Mouse (Mus musculus): Measurements from ENCODE around the gene Syn2. TPM values are rescaled to one million over a fixed set of nuclear protein-coding genes. Genes with fewer than 3 reads are reported as not detected.
"Not testable (repeated sequence)": the region's sequence is repeated elsewhere in the genome, so short reads cannot be mapped to it uniquely, and the experiment has no call there.

Gene Syn2
- total and polyA plus RNA-seq, 3 experiments, result 4.4 to 5.4 (median 4.5) TPM

DNA sequence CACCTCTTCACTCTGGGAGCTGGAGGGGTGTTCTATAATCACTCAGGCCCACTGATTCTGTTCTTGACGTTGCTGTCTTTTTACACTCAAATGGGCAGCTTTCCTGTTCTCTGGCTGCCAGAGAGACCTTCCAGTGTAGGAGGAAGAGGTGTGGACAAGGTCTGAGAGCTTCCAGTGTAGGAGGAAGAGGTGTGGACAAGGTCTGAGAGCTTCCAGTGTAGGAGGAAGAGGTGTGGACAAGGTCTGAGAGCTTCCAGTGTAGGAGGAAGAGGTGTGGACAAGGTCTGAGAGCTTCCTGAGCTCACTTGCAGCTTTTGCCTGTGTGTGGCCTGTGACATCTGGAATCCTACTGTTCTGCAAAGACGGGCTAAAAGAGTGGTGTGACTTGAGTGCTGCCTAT, 105.7 kb downstream of the Syn2 start:
- WGBS, result 14% methylated on average over 2 of the region's 2 CpGs
- not testable (repeated sequence) for H3K27me3 ChIP-seq (ENCODE audit: control insufficient read depth, insufficient read depth, low read length); H3K79me2 ChIP-seq (replicated peaks; ENCODE audit: control insufficient read depth, insufficient read depth, low read length)
- peak; percentile 94 for TF ChIP-seq POLR2A (IDR thresholded peaks at IDR 0.05; ENCODE audit: insufficient read depth, low read depth, low read length)
- TF ChIP-seq EP300 (IDR thresholded peaks at IDR 0.05; ENCODE audit: insufficient read depth, low read depth, low read length), result peak; percentile 97
- Histone ChIP-seq H3K4me3 (peak overlapping the region; percentile 15; the same call in 1 of the 2 replicates), H3K4me1 (ENCODE audit: control insufficient read depth, insufficient read depth, low read length) (peaks cover 34% of the 10 kb centered on the region), H3K36me3 (ENCODE audit: control insufficient read depth, insufficient read depth, low read length) (peaks cover 36% of the 10 kb centered on the region), H3K27ac (peak overlapping the region; percentile 89), H3K9ac (ENCODE audit: low read depth, low read length) (peak overlapping the region; percentile 66)
- intact Hi-C loops (cut with DNase I), result loop anchor here (1.0 kb wide), 1 partner anchor 9 kb away; no protein-coding TSS in a partner anchor
- peak in 1 of 2 experiments; percentile 33 for DNase-seq

DNA sequence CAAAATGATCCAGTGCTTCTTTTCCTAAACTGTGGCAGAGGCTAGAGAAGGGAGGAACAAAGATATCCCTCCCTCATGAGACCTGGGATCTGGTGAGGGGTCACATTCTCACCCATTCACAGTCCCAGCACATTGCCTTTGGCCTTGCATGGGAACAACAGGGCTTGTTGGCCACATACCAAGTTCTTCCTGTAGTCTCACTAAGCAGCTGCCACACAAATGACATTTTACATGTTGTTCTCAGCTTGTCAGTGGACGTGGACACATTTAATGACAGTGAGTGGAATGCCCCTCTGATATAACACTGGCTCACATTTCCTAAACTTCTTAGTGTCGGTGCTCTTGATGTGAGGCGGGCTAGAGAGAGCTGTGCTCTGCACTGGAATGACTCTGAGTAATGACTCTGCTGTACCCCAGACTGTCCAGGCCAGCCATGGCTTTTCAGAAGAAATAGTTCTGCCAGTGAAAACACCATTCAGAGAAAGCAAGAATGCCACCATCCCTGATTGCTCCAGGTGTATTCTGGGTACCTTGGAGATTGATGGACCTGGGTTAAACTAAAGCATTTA, 106.5 kb downstream of the Syn2 start:
- DNase-seq, result no peak
- 33% methylated on average over 3 of the region's 3 CpGs for WGBS
- peak overlapping the region; percentile 79 for H3K27ac ChIP-seq

DNA sequence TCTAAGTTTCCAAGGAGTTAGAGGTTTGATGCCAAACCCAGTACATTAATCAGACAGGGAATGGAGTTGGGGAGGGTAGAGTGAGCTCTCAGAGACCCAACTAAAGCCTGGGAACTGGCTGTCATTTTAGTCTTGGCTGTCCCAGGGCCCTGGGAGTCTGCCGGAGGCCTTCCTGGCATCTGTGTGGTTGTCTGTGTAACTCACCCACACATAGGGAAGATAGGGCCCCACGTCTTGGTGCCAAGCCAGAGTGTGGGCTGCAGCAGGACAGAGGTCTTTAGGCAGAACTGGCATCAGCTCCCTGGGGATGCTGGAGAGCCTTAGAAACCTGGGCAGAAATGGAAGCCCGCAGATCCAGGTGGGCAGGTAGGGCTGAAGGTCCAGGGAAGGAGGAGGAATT, 107.2 kb downstream of the Syn2 start:
- Histone ChIP-seq H3K27me3 (ENCODE audit: control insufficient read depth, insufficient read depth, low read length) (no peaks in the 10 kb centered on the region), H3K9ac (ENCODE audit: low read depth, low read length) (peak overlapping the region; percentile 28), H3K27ac (peak overlapping the region; percentile 79), H3K79me2 (replicated peaks; ENCODE audit: control insufficient read depth, insufficient read depth, low read length) (no peaks in the 10 kb centered on the region), H3K36me3 (ENCODE audit: control insufficient read depth, insufficient read depth, low read length) (peaks cover 38% of the 10 kb centered on the region), H3K4me1 (ENCODE audit: control insufficient read depth, insufficient read depth, low read length) (peaks cover 37% of the 10 kb centered on the region), H3K4me3 (no peak overlapping the region)
- WGBS, result 59% methylated on average over 3 of the region's 3 CpGs
- intact Hi-C loops (cut with DNase I), result no loop called here
- DNase-seq, result no peak
- no peak for TF ChIP-seq EP300 (IDR thresholded peaks at IDR 0.05; ENCODE audit: insufficient read depth, low read depth, low read length)
- peak; percentile 9; the same call in 1 of the 2 replicates for TF ChIP-seq POLR2A (IDR thresholded peaks at IDR 0.05; ENCODE audit: insufficient read depth, low read depth, low read length)

More for the DNA sequence above, 106.5 kb downstream of the Syn2 start:
- no peaks in the 10 kb centered on the region for H3K27me3 ChIP-seq (ENCODE audit: control insufficient read depth, insufficient read depth, low read length)
- peaks cover 36% of the 10 kb centered on the region for H3K36me3 ChIP-seq (ENCODE audit: control insufficient read depth, insufficient read depth, low read length)
- TF ChIP-seq CTCF (IDR thresholded peaks at IDR 0.05) (no peak), POLR2A (IDR thresholded peaks at IDR 0.05; ENCODE audit: insufficient read depth, low read depth, low read length) (no peak), EP300 (IDR thresholded peaks at IDR 0.05; ENCODE audit: insufficient read depth, low read depth, low read length) (0 out of 2 replicates have a peak, but pooled peaks have one; percentile 17)
- intact Hi-C loops (cut with DNase I), result no loop called here
- peak overlapping the region; percentile 15; the same call in 1 of the 2 replicates for H3K4me3 ChIP-seq
- peaks cover 36% of the 10 kb centered on the region for H3K4me1 ChIP-seq (ENCODE audit: control insufficient read depth, insufficient read depth, low read length)
- peak overlapping the region; percentile 21 for H3K9ac ChIP-seq (ENCODE audit: low read depth, low read length)
- H3K79me2 ChIP-seq (replicated peaks; ENCODE audit: control insufficient read depth, insufficient read depth, low read length), result no peaks in the 10 kb centered on the region

DNA sequence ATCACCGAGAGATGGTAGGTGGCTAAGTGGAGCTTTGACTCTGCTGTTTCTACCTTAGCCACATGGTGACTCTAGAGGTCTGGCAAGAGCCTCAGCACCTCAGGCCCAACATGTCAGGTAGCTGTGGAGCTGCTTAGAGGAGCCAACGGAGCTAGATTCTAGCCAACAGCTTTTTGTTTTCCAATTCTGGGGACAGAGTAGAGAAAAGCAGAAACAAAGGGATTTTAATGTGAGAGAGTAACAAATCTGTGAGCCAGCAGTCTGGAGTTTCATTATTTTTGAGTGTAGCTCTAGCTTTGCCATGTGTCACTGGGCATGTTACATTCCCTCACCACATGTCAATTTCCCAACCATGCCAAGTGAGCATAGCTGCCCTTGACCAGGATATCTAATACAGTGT, 109.5 kb downstream of the Syn2 start:
- WGBS, result 74% methylated on average over 2 of the region's 2 CpGs
- Histone ChIP-seq H3K36me3 (ENCODE audit: control insufficient read depth, insufficient read depth, low read length) (peaks cover 34% of the 10 kb centered on the region), H3K79me2 (replicated peaks; ENCODE audit: control insufficient read depth, insufficient read depth, low read length) (no peaks in the 10 kb centered on the region), H3K4me3 (no peak overlapping the region), H3K9ac (ENCODE audit: low read depth, low read length) (no peak overlapping the region), H3K27ac (no peak overlapping the region), H3K4me1 (ENCODE audit: control insufficient read depth, insufficient read depth, low read length) (peaks cover 23% of the 10 kb centered on the region), H3K27me3 (ENCODE audit: control insufficient read depth, insufficient read depth, low read length) (no peaks in the 10 kb centered on the region)
- no peak for DNase-seq
- intact Hi-C loops (cut with DNase I), result no loop called here
- TF ChIP-seq POLR2A (IDR thresholded peaks at IDR 0.05; ENCODE audit: insufficient read depth, low read depth, low read length) (no peak), CTCF (IDR thresholded peaks at IDR 0.05) (no peak), EP300 (IDR thresholded peaks at IDR 0.05; ENCODE audit: insufficient read depth, low read depth, low read length) (no peak)

DNA sequence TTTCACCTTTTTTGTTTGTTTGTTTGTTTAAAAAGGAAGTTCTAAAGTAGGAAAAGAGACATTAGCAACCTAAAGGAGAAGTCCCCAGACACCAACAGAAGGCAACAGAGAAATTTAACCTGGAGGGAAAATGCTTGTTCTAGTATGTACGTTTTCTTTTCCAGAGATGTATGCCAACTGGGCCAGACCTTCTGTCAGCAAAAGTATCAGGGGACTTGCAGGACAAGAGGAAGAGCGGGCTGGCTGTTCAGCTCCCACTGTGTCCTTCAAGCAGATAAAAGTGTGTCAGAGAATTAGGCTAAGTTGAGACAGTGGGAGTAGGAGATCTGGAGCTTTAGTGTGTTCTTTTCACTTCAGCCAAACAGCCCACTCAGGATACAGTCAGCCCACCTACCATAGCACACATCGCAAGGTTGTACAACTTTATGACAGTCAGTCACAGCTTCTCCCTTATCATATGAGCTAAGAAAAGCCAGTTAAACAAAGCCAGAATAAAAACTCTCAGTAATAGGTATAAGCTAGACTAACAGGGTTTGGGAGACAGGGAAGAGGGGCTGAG, 110.9 kb downstream of the Syn2 start:
- no peaks in the 10 kb centered on the region for H3K79me2 ChIP-seq (replicated peaks; ENCODE audit: control insufficient read depth, insufficient read depth, low read length)
- 63% methylated on average over 3 of the region's 3 CpGs for WGBS
- peaks cover 15% of the 10 kb centered on the region for H3K4me1 ChIP-seq (ENCODE audit: control insufficient read depth, insufficient read depth, low read length)
- TF ChIP-seq POLR2A (IDR thresholded peaks at IDR 0.05; ENCODE audit: insufficient read depth, low read depth, low read length) (no peak), EP300 (IDR thresholded peaks at IDR 0.05; ENCODE audit: insufficient read depth, low read depth, low read length) (no peak), CTCF (IDR thresholded peaks at IDR 0.05) (no peak)
- no peaks in the 10 kb centered on the region for H3K27me3 ChIP-seq (ENCODE audit: control insufficient read depth, insufficient read depth, low read length)
- H3K36me3 ChIP-seq (ENCODE audit: control insufficient read depth, insufficient read depth, low read length), result peaks cover 30% of the 10 kb centered on the region
- DNase-seq, result no peak
- intact Hi-C loops (cut with DNase I), result no loop called here
- H3K4me3 ChIP-seq, result no peak overlapping the region
- H3K27ac ChIP-seq, result no peak overlapping the region
- H3K9ac ChIP-seq (ENCODE audit: low read depth, low read length), result no peak overlapping the region

DNA sequence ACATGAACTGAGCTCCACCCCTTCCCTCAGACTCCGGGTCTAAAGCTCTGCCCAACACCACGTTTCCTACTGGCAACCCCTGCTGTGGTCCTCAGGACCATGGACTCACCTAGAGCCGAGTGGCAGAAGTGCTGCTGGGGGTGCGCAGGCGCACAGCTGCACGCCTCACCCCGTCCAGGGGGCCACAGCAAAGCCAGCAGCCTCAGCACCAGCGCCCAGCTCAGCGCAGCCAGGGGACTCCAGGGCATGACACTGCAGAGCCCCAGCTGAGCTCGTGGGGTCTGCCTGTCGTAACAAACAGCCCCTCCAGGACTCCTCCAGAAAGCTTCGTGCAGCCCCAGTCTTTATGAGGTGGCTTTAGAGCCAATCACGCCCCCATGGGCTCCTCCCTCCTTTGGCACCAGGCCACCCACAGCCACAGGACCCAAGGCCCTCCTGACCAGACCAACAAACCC, 116.9 kb downstream of the Syn2 start:
- H3K4me1 ChIP-seq (ENCODE audit: control insufficient read depth, insufficient read depth, low read length), result peaks cover 3% of the 10 kb centered on the region; the same call in 1 of the 2 replicates
- H3K27ac ChIP-seq, result peak overlapping the region; percentile 83
- peak overlapping the region; percentile 74 for H3K9ac ChIP-seq (ENCODE audit: low read depth, low read length)
- 12% methylated on average over 13 of the region's 13 CpGs for WGBS
- H3K4me3 ChIP-seq, result peak overlapping the region; percentile 61
- intact Hi-C loops (cut with DNase I), result no loop called here
- DNase-seq, result peak; percentile 78 to 82
- H3K79me2 ChIP-seq (replicated peaks; ENCODE audit: control insufficient read depth, insufficient read depth, low read length), result no peaks in the 10 kb centered on the region
- TF ChIP-seq POLR2A (IDR thresholded peaks at IDR 0.05; ENCODE audit: insufficient read depth, low read depth, low read length), result peak; percentile 82
- no peak for TF ChIP-seq EP300 (IDR thresholded peaks at IDR 0.05; ENCODE audit: insufficient read depth, low read depth, low read length)
- TF ChIP-seq CTCF (IDR thresholded peaks at IDR 0.05), result peak; percentile 26; the same call in 1 of the 2 replicates
- H3K36me3 ChIP-seq (ENCODE audit: control insufficient read depth, insufficient read depth, low read length), result peaks cover 15% of the 10 kb centered on the region
- H3K27me3 ChIP-seq (ENCODE audit: control insufficient read depth, insufficient read depth, low read length), result no peaks in the 10 kb centered on the region
